Mouse (Mus musculus) E14TG2a.4 (cell line): ENCODE measurements around the gene Col6a5.

ENCODE experiments used
- H3K27me3 ChIP-seq: 2 replicates; pipeline ENCODE4 v1.6.1; 2014; ENCODE audit warnings: low read length, control low read depth; ENCODE audit not compliant: insufficient read depth
- H3K36me3 ChIP-seq: 2 replicates; pipeline ENCODE4 v1.6.1; 2014; ENCODE audit warnings: low read length, control low read depth; ENCODE audit not compliant: insufficient read depth
- H3K4me1 ChIP-seq: replicated peaks from 2 replicates; pipeline ENCODE4 v1.6.1; 2014; ENCODE audit warnings: low read depth, low read length, control low read depth
- H3K4me3 ChIP-seq: replicated peaks from 2 replicates; pipeline ENCODE4 v1.5.1; 2014; ENCODE audit warnings: mild to moderate bottlenecking, low read length
- H3K9me3 ChIP-seq: 2 replicates; pipeline ENCODE4 v1.6.1; 2014; ENCODE audit warnings: low read length, control low read depth
- CTCF ChIP-seq: conservative IDR thresholded peaks from 2 replicates; pipeline ENCODE4 v1.5.1; 2014; ENCODE audit warnings: low read length
- NANOG ChIP-seq: IDR thresholded peaks from 2 replicates; pipeline ENCODE4 v1.6.1; 2014; ENCODE audit warnings: borderline replicate concordance, low read length, mixed read lengths
- POU5F1 ChIP-seq: IDR thresholded peaks from 2 replicates; pipeline ENCODE4 v1.6.1; 2014; ENCODE audit warnings: low read length, borderline replicate concordance

The Col6a5 gene

GRCm38 (mm10) chr9:105976314-105976713, 15.9 kb upstream of the Col6a5 start:
- peaks cover 26% of the 10 kb centered on the region for H3K4me1 ChIP-seq
- H3K36me3 ChIP-seq, result no peaks in the 10 kb centered on the region
- H3K9me3 ChIP-seq, result peaks cover 5% of the 10 kb centered on the region
- H3K27me3 ChIP-seq, result no peaks in the 10 kb centered on the region
- no peak overlapping the region for H3K4me3 ChIP-seq
- TF ChIP-seq POU5F1, result no peak
- no peak for TF ChIP-seq NANOG
- no peak for TF ChIP-seq CTCF

GRCm38 (mm10) chr9:105973736-105974135, 13.3 kb upstream of the Col6a5 start:
- Histone ChIP-seq H3K27me3 (no peaks in the 10 kb centered on the region), H3K4me3 (no peak overlapping the region), H3K9me3 (peaks cover 5% of the 10 kb centered on the region), H3K4me1 (peaks cover 41% of the 10 kb centered on the region), H3K36me3 (no peaks in the 10 kb centered on the region)
- TF ChIP-seq POU5F1 (no peak), NANOG (no peak)

GRCm38 (mm10) chr9:105972031-105972430, 11.6 kb upstream of the Col6a5 start:
- Histone ChIP-seq H3K9me3 (peaks cover 5% of the 10 kb centered on the region), H3K36me3 (no peaks in the 10 kb centered on the region), H3K27me3 (no peaks in the 10 kb centered on the region), H3K4me3 (no peak overlapping the region), H3K4me1 (peaks cover 57% of the 10 kb centered on the region)
- TF ChIP-seq CTCF (no peak), NANOG (no peak), POU5F1 (no peak)

- no peaks in the 10 kb centered on the region for H3K27me3 ChIP-seq
- H3K9me3 ChIP-seq, result peaks cover 5% of the 10 kb centered on the region
- TF ChIP-seq POU5F1, result no peak; the same call in 1 of the 2 replicates
- TF ChIP-seq CTCF, result no peak
- TF ChIP-seq NANOG, result no peak
- peaks cover 51% of the 10 kb centered on the region for H3K4me1 ChIP-seq
- H3K4me3 ChIP-seq, result 0 out of 2 replicates have a peak overlapping the region, but pooled peaks have one; percentile 10
- no peaks in the 10 kb centered on the region for H3K36me3 ChIP-seq
These were observed 11.0 kb upstream of the Col6a5 start for GRCm38 (mm10) chr9:105971351-105971894.

GRCm38 (mm10) chr9:105970901-105971300, 10.5 kb upstream of the Col6a5 start:
- Histone ChIP-seq H3K27me3 (no peaks in the 10 kb centered on the region), H3K4me1 (peaks cover 47% of the 10 kb centered on the region), H3K4me3 (0 out of 2 replicates have a peak overlapping the region, but pooled peaks have one; percentile 10), H3K36me3 (no peaks in the 10 kb centered on the region), H3K9me3 (peaks cover 5% of the 10 kb centered on the region)
- TF ChIP-seq POU5F1 (no peak), CTCF (no peak), NANOG (no peak)

GRCm38 (mm10) chr9:105967976-105968375, 7.5 kb upstream of the Col6a5 start:
- Histone ChIP-seq H3K4me1 (peaks cover 44% of the 10 kb centered on the region), H3K4me3 (no peak overlapping the region), H3K9me3 (peaks cover 23% of the 10 kb centered on the region), H3K36me3 (no peaks in the 10 kb centered on the region), H3K27me3 (no peaks in the 10 kb centered on the region)
- TF ChIP-seq CTCF, result no peak

DNA sequence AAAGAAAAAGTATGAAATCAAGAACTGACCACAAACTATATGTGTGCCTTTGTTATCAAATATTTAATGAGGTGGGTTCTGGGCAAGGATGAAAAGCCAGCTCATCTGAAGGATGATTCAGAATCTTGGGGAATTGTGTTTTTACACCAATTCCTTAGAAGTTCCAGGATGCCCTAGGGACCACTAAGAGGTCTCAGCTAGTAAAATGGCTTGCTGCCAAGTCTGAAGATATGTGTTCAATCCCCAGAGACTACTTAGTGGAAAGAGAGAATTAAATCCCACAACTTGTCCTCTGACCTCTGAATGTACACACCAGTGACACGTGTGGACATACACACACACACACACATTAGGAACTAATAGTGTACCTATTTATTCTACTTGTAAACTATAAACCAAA, 1.3 kb downstream of the Col6a5 start:
- TF ChIP-seq POU5F1 (no peak), CTCF (no peak), NANOG (no peak)
- Histone ChIP-seq H3K36me3 (no peaks in the 10 kb centered on the region), H3K4me1 (no peaks in the 10 kb centered on the region), H3K4me3 (no peak overlapping the region), H3K27me3 (no peaks in the 10 kb centered on the region), H3K9me3 (peaks cover 43% of the 10 kb centered on the region)

DNA sequence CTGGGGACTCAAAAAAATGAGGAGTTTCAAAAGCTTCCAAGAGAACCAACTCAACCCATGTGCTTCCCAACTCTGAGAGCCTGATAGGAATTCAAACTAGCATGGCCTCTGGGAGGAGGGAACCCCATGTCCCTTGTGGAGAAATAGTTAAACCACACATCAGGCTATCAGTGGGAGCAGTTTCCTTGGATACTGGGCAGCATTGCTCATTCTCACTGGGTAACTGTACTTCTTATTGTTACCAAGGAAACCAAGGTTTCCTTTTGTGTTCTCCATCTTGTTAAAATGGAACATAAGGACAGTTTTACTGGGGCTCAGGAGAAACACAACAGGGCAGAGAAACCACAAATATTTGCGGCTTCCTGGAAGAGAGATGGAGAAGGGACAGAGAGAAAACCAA, 10.7 kb downstream of the Col6a5 start:
- TF ChIP-seq CTCF (no peak), POU5F1 (no peak), NANOG (no peak)
- H3K36me3 ChIP-seq, result no peaks in the 10 kb centered on the region
- no peak overlapping the region for H3K4me3 ChIP-seq
- no peaks in the 10 kb centered on the region for H3K9me3 ChIP-seq
- H3K4me1 ChIP-seq, result no peaks in the 10 kb centered on the region
- H3K27me3 ChIP-seq, result no peaks in the 10 kb centered on the region

DNA sequence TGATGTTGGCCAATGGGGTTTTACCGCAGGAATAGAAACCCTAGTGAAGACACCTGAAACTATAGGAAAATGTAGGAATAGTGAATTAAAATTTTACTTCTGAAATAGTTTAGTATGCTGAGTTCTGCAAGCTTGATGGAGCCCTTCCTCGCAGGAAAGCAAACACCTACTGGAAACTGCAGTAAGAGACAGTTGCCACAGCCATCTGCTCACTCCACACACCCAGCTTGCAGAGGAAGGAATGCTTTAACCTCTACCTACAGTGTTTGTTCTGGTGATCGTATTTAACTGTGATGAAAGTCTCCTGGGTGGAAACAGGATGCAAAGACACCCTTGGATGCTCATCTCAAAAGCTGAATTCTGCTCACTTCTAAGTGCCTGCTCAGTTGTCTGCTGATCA, 12.9 kb downstream of the Col6a5 start:
- Histone ChIP-seq H3K4me3 (no peak overlapping the region), H3K36me3 (no peaks in the 10 kb centered on the region), H3K27me3 (no peaks in the 10 kb centered on the region), H3K9me3 (no peaks in the 10 kb centered on the region), H3K4me1 (no peaks in the 10 kb centered on the region)
- TF ChIP-seq NANOG, result no peak
- no peak for TF ChIP-seq POU5F1
- no peak for TF ChIP-seq CTCF
